Mouse (Mus musculus): ENCODE data around the gene Trim8. TPM values are rescaled to one million over a fixed set of nuclear protein-coding genes. Genes with fewer than 3 reads are reported as not detected.

Gene Trim8
- polyA plus RNA-seq, 1 experiment from 2014 or later: 30.0 TPM

GRCm38 (mm10) chr19:46502069-46502455, 560 bp downstream of the Trim8 start:
- no peaks in the 10 kb centered on the region for H3K27me3 ChIP-seq (ENCODE audit: insufficient read depth, poor library complexity, severe bottlenecking)
- H3K4me3 ChIP-seq: peak overlapping the region; percentile 99
- WGBS: under 1% methylated on average over 45 of the region's 46 CpGs
- peaks cover 55% of the 10 kb centered on the region for H3K4me1 ChIP-seq (replicated peaks)
- peak overlapping the region; percentile 98 for H3K27ac ChIP-seq
- H3K9me3 ChIP-seq: no peaks in the 10 kb centered on the region
- peaks cover 35% of the 10 kb centered on the region for H3K36me3 ChIP-seq
- peak; percentile 66 for DNase-seq (ENCODE audit: low spot score)

- H3K4me1 ChIP-seq (replicated peaks): peaks cover 61% of the 10 kb centered on the region
- peaks cover 41% of the 10 kb centered on the region for H3K36me3 ChIP-seq
- peak; percentile 67 for DNase-seq (ENCODE audit: low spot score)
- peak overlapping the region; percentile 99 for H3K4me3 ChIP-seq
- WGBS: under 1% methylated on average over 53 of the region's 53 CpGs
- no peaks in the 10 kb centered on the region for H3K9me3 ChIP-seq
- no peaks in the 10 kb centered on the region for H3K27me3 ChIP-seq (ENCODE audit: insufficient read depth, poor library complexity, severe bottlenecking)
- H3K27ac ChIP-seq: peak overlapping the region; percentile 98
Measured at GRCm38 (mm10) chr19:46502471-46503166, 1.1 kb downstream of the Trim8 start.

GRCm38 (mm10) chr19:46503351-46504084, 2.0 kb downstream of the Trim8 start:
- Histone ChIP-seq H3K9me3 (no peaks in the 10 kb centered on the region), H3K4me3 (peak overlapping the region; percentile 99), H3K36me3 (peaks cover 50% of the 10 kb centered on the region), H3K27ac (peak overlapping the region; percentile 98), H3K27me3 (ENCODE audit: insufficient read depth, poor library complexity, severe bottlenecking) (no peaks in the 10 kb centered on the region), H3K4me1 (replicated peaks) (peaks cover 70% of the 10 kb centered on the region)
- DNase-seq (ENCODE audit: low spot score): peak; percentile 63
- WGBS: under 1% methylated on average over 21 of the region's 21 CpGs

- H3K36me3 ChIP-seq: peaks cover 56% of the 10 kb centered on the region
- H3K4me1 ChIP-seq (replicated peaks): peaks cover 74% of the 10 kb centered on the region
- peak overlapping the region; percentile 99 for H3K4me3 ChIP-seq
- no peaks in the 10 kb centered on the region for H3K27me3 ChIP-seq (ENCODE audit: insufficient read depth, poor library complexity, severe bottlenecking)
- no peaks in the 10 kb centered on the region for H3K9me3 ChIP-seq
- 7% methylated on average over 4 of the region's 4 CpGs for WGBS
- H3K27ac ChIP-seq: peak overlapping the region; percentile 98
- DNase-seq (ENCODE audit: low spot score): no peak
Measured at GRCm38 (mm10) chr19:46504085-46504552, 2.6 kb downstream of the Trim8 start.

GRCm38 (mm10) chr19:46504822-46505417, 3.4 kb downstream of the Trim8 start:
- Histone ChIP-seq H3K4me3 (peak overlapping the region; percentile 99), H3K36me3 (peaks cover 64% of the 10 kb centered on the region), H3K27ac (peak overlapping the region; percentile 98), H3K27me3 (ENCODE audit: insufficient read depth, poor library complexity, severe bottlenecking) (no peaks in the 10 kb centered on the region), H3K4me1 (replicated peaks) (peaks cover 75% of the 10 kb centered on the region), H3K9me3 (no peaks in the 10 kb centered on the region)
- no peak for DNase-seq (ENCODE audit: low spot score)
- 59% methylated on average over 9 of the region's 9 CpGs for WGBS

GRCm38 (mm10) chr19:46505646-46506371, 4.3 kb downstream of the Trim8 start:
- Histone ChIP-seq H3K27me3 (ENCODE audit: insufficient read depth, poor library complexity, severe bottlenecking) (no peaks in the 10 kb centered on the region), H3K4me3 (peak overlapping the region; percentile 99), H3K4me1 (replicated peaks) (peaks cover 81% of the 10 kb centered on the region), H3K27ac (peak overlapping the region; percentile 98), H3K36me3 (peaks cover 73% of the 10 kb centered on the region), H3K9me3 (no peaks in the 10 kb centered on the region)
- DNase-seq (ENCODE audit: low spot score): no peak
- 73% methylated on average over 8 of the region's 8 CpGs for WGBS

- DNase-seq (ENCODE audit: low spot score): no peak
- Histone ChIP-seq H3K36me3 (peaks cover 78% of the 10 kb centered on the region), H3K27ac (peak overlapping the region; percentile 98), H3K9me3 (no peaks in the 10 kb centered on the region), H3K27me3 (ENCODE audit: insufficient read depth, poor library complexity, severe bottlenecking) (no peaks in the 10 kb centered on the region), H3K4me3 (peak overlapping the region; percentile 99), H3K4me1 (replicated peaks) (peaks cover 81% of the 10 kb centered on the region)
- 49% methylated on average over 3 of the region's 3 CpGs for whole genome bisulfite sequencing
Measured at GRCm38 (mm10) chr19:46506372-46506717, 4.8 kb downstream of the Trim8 start.

- Histone ChIP-seq H3K9me3 (no peaks in the 10 kb centered on the region), H3K36me3 (peaks cover 86% of the 10 kb centered on the region), H3K27me3 (ENCODE audit: insufficient read depth, poor library complexity, severe bottlenecking) (no peaks in the 10 kb centered on the region), H3K4me3 (peak overlapping the region; percentile 99), H3K4me1 (replicated peaks) (peaks cover 76% of the 10 kb centered on the region), H3K27ac (peak overlapping the region; percentile 98)
- DNase-seq (ENCODE audit: low spot score): peak; percentile 73
- 28% methylated on average over 8 of the region's 8 CpGs for WGBS
Measured at GRCm38 (mm10) chr19:46507181-46507581, 5.7 kb downstream of the Trim8 start.

GRCm38 (mm10) chr19:46507806-46508205, 6.3 kb downstream of the Trim8 start:
- Histone ChIP-seq H3K4me1 (replicated peaks) (peaks cover 71% of the 10 kb centered on the region), H3K4me3 (peak overlapping the region; percentile 99), H3K36me3 (peaks cover 90% of the 10 kb centered on the region)

GRCm38 (mm10) chr19:46508738-46509137, 7.2 kb downstream of the Trim8 start:
- peaks cover 68% of the 10 kb centered on the region for H3K4me1 ChIP-seq (replicated peaks)
- DNase-seq (ENCODE audit: low spot score): no peak
- peak overlapping the region; percentile 98 for H3K27ac ChIP-seq
- peak overlapping the region; percentile 16; the same call in 1 of the 2 replicates for H3K4me3 ChIP-seq
- 81% methylated on average over 3 of the region's 3 CpGs for whole genome bisulfite sequencing
- H3K9me3 ChIP-seq: no peaks in the 10 kb centered on the region
- H3K27me3 ChIP-seq (ENCODE audit: insufficient read depth, poor library complexity, severe bottlenecking): no peaks in the 10 kb centered on the region
- peaks cover 96% of the 10 kb centered on the region for H3K36me3 ChIP-seq

More at GRCm38 (mm10) chr19:46507806-46508205, 6.3 kb downstream of the Trim8 start:
- DNase-seq (ENCODE audit: low spot score): no peak
- H3K27me3 ChIP-seq (ENCODE audit: insufficient read depth, poor library complexity, severe bottlenecking): no peaks in the 10 kb centered on the region
- H3K27ac ChIP-seq: peak overlapping the region; percentile 98
- 90% methylated on average over 1 of the region's 1 CpGs for WGBS
- H3K9me3 ChIP-seq: no peaks in the 10 kb centered on the region

- Histone ChIP-seq H3K9me3 (no peaks in the 10 kb centered on the region), H3K27me3 (ENCODE audit: insufficient read depth, poor library complexity, severe bottlenecking) (no peaks in the 10 kb centered on the region), H3K27ac (peak overlapping the region; percentile 98; the same call in 1 of the 2 replicates), H3K4me1 (replicated peaks) (peaks cover 63% of the 10 kb centered on the region), H3K36me3 (peaks cover 100% of the 10 kb centered on the region), H3K4me3 (peak overlapping the region; percentile 16; the same call in 1 of the 2 replicates)
- DNase-seq (ENCODE audit: low spot score): no peak
- WGBS: 91% methylated on average over 3 of the region's 3 CpGs
Measured at GRCm38 (mm10) chr19:46509202-46509601, 7.7 kb downstream of the Trim8 start.

GRCm38 (mm10) chr19:46509736-46510135, 8.2 kb downstream of the Trim8 start:
- H3K36me3 ChIP-seq: peaks cover 100% of the 10 kb centered on the region
- H3K4me1 ChIP-seq (replicated peaks): peaks cover 58% of the 10 kb centered on the region

More at GRCm38 (mm10) chr19:46509736-46510135, 8.2 kb downstream of the Trim8 start:
- Histone ChIP-seq H3K27me3 (ENCODE audit: insufficient read depth, poor library complexity, severe bottlenecking) (no peaks in the 10 kb centered on the region), H3K27ac (no peak overlapping the region), H3K4me3 (peak overlapping the region; percentile 16; the same call in 1 of the 2 replicates), H3K9me3 (no peaks in the 10 kb centered on the region)
- DNase-seq (ENCODE audit: low spot score): no peak
- 87% methylated on average over 4 of the region's 4 CpGs for WGBS

Measured in hindbrain, embryonic 10.5 days (tissue).